In genomic region chr9:54336532-54337144, GRCm38 (mm10) we compare ENCODE assay signal across 10 mouse cellular contexts. TPM values are rescaled to one million over a fixed set of nuclear protein-coding genes. Genes with fewer than 3 reads are reported as not detected.
DNase-seq lines count a peak whose midpoint lies in the region; ATAC-seq and TF ChIP-seq lines count a peak whose summit lies in the region.
"Had no signal": no experiment of that assay in that cellular context is flagged by ENCODE, and none has a peak within 500 bp of the region (broad histone marks: within the 10 kb centered on the region; RNA-seq: fewer than 3 reads in every experiment).

No protein-coding gene starts in this region.

- DNase-seq in urinary bladder, postnatal 14 days (ENCODE audit: low spot score), result peak; percentile 43
- no peak for DNase-seq in urinary bladder, adult 2 months (ENCODE audit: low spot score)
- DNase-seq in c-Kit-positive CD71-negative TER-119-negative erythroid progenitor cells, embryonic 14.5 days (ENCODE audit: low read depth), result peak; percentile 26
- DNase-seq in kidney, postnatal 0 days (ENCODE audit: low spot score), result peak; percentile 80
- peak; percentile 77 for DNase-seq in limb, embryonic 14.5 days (ENCODE audit: low spot score)
- peak; percentile 87 for DNase-seq in retina, embryonic 14.5 days (ENCODE audit: low spot score)

- no peaks in the 10 kb centered on the region for H3K27me3 ChIP-seq in forebrain, embryonic 12.5 days
- H3K27me3 ChIP-seq in kidney, postnatal 0 days (ENCODE audit: insufficient read depth, low read length), result no peaks in the 10 kb centered on the region
- no peaks in the 10 kb centered on the region for H3K27me3 ChIP-seq in limb, embryonic 14.5 days (ENCODE audit: control insufficient read depth, insufficient read depth, low read length)
- H3K27me3 ChIP-seq: heart, embryonic 13.5 days had no signal

- peak; percentile 69; the same call in 1 of the 2 replicates for ATAC-seq in forebrain, embryonic 12.5 days (ENCODE audit: low FRiP score)
- no peak for ATAC-seq in kidney, postnatal 0 days (replicated peaks; ENCODE audit: low FRiP score, low read depth)
- ATAC-seq in limb, embryonic 14.5 days (ENCODE audit: low FRiP score, low read depth), result no peak
- no peak for ATAC-seq in erythroblast, adult 5-6 weeks (replicated peaks; ENCODE audit: low FRiP score, poor library complexity, severe bottlenecking)

- no peaks in the 10 kb centered on the region for H3K9me3 ChIP-seq in forebrain, embryonic 12.5 days
- no peaks in the 10 kb centered on the region for H3K9me3 ChIP-seq in kidney, postnatal 0 days (replicated peaks; ENCODE audit: low read length)
- no peaks in the 10 kb centered on the region for H3K9me3 ChIP-seq in limb, embryonic 14.5 days (ENCODE audit: control insufficient read depth, low read length)
- H3K9me3 ChIP-seq: heart, embryonic 13.5 days had no signal

- no peak overlapping the region for H3K4me3 ChIP-seq in forebrain, embryonic 12.5 days (replicated peaks)
- H3K4me3 ChIP-seq in kidney, postnatal 0 days (replicated peaks; ENCODE audit: low read depth, low read length), result no peak overlapping the region
- H3K4me3 ChIP-seq in limb, embryonic 14.5 days (replicated peaks; ENCODE audit: low read length), result no peak overlapping the region
- H3K4me3 ChIP-seq: heart, embryonic 13.5 days had no signal

- TF ChIP-seq CTCF in kidney, postnatal 0 days (IDR thresholded peaks at IDR 0.05; ENCODE audit: low read depth), result peak; percentile 86

- H3K9ac ChIP-seq in forebrain, embryonic 12.5 days, result no peak overlapping the region
- H3K9ac ChIP-seq in kidney, postnatal 0 days (ENCODE audit: low read depth, low read length), result no peak overlapping the region
- H3K9ac ChIP-seq in limb, embryonic 14.5 days (ENCODE audit: low read depth, low read length, severe bottlenecking), result no peak overlapping the region
- H3K9ac ChIP-seq: heart, embryonic 13.5 days had no signal

- peaks cover 9% of the 10 kb centered on the region for H3K4me1 ChIP-seq in forebrain, embryonic 12.5 days
- H3K4me1 ChIP-seq in kidney, postnatal 0 days (replicated peaks; ENCODE audit: insufficient read depth, low read length), result no peaks in the 10 kb centered on the region
- no peaks in the 10 kb centered on the region for H3K4me1 ChIP-seq in limb, embryonic 14.5 days (ENCODE audit: control insufficient read depth, insufficient read depth, low read length)
- H3K4me1 ChIP-seq: heart, embryonic 13.5 days had no signal

- WGBS in forebrain, embryonic 12.5 days, result 43% methylated on average over 6 of the region's 6 CpGs
- WGBS in kidney, postnatal 0 days, result 53% methylated on average over 6 of the region's 6 CpGs
- WGBS in limb, embryonic 14.5 days, result 45% methylated on average over 6 of the region's 6 CpGs

- H3K27ac ChIP-seq in forebrain, embryonic 12.5 days, result no peak overlapping the region
- no peak overlapping the region for H3K27ac ChIP-seq in kidney, postnatal 0 days
- H3K27ac ChIP-seq in limb, embryonic 14.5 days (replicated peaks; ENCODE audit: low read depth, low read length), result no peak overlapping the region
- H3K27ac ChIP-seq: heart, embryonic 13.5 days had no signal

- no peaks in the 10 kb centered on the region for H3K36me3 ChIP-seq in forebrain, embryonic 12.5 days (replicated peaks)
- no peaks in the 10 kb centered on the region for H3K36me3 ChIP-seq in kidney, postnatal 0 days (ENCODE audit: insufficient read depth, low read length)
- H3K36me3 ChIP-seq in limb, embryonic 14.5 days (ENCODE audit: control insufficient read depth, insufficient read depth, low read length), result no peaks in the 10 kb centered on the region
- H3K36me3 ChIP-seq: heart, embryonic 13.5 days had no signal

- no peak for TF ChIP-seq POLR2A in limb, embryonic 14.5 days (IDR thresholded peaks at IDR 0.05; ENCODE audit: borderline replicate concordance, extremely low read depth, insufficient read depth, insufficient read length)

- H3K4me2 ChIP-seq in forebrain, embryonic 12.5 days, result no peak overlapping the region
- H3K4me2 ChIP-seq in kidney, postnatal 0 days (ENCODE audit: low read length), result no peak overlapping the region
- no peak overlapping the region for H3K4me2 ChIP-seq in limb, embryonic 14.5 days (replicated peaks; ENCODE audit: low read depth, low read length, severe bottlenecking)
- H3K4me2 ChIP-seq: heart, embryonic 13.5 days had no signal

RNA-seq across cellular contexts. Expression of gene Gldn, which starts 50.4 kb away (rescaled TPM):
- 0.09 and 0.22 TPM in 2 replicates for polyA plus RNA-seq in urinary bladder, adult 2 months (2012; rRNA removed)
- 0.09 and 0.13 TPM in 2 replicates for polyA plus RNA-seq in forebrain, embryonic 12.5 days (2016; fragmentation: Nextera tagmentation; extraction: Ambion mirVana)
- polyA plus RNA-seq in kidney, postnatal 0 days (2015; fragmentation: Nextera tagmentation; extraction: Ambion mirVana), result 4.6 and 5.4 TPM in 2 replicates
- 0.45 and 0.49 TPM in 2 replicates for polyA plus RNA-seq in limb, embryonic 14.5 days (2012; rRNA removed)
- polyA plus RNA-seq in limb, embryonic 14.5 days (2014; fragmentation: Nextera tagmentation; extraction: Ambion mirVana), result 0.72 and 0.79 TPM in 2 replicates
- 0.42 TPM in 1 of 2 replicates, not detected in the other for total RNA-seq in erythroblast, adult 5-6 weeks (2015; ENCODE audit: low replicate concordance)
- not detected in 2 replicates for total RNA-seq in erythroblast, adult 5-6 weeks (2017; ENCODE audit: low replicate concordance)
- polyA plus RNA-seq: heart, embryonic 13.5 days; stomach, embryonic 14.5 days had no signal
